Mouse (Mus musculus): ENCODE measurements at regions not wholly inside any gene's neighbourhood (a gene's known extent, or its start where the extent isn't known, plus 50 kb on each side); places are given as distances from the start of the nearest gene placed in this dataset.

DNA sequence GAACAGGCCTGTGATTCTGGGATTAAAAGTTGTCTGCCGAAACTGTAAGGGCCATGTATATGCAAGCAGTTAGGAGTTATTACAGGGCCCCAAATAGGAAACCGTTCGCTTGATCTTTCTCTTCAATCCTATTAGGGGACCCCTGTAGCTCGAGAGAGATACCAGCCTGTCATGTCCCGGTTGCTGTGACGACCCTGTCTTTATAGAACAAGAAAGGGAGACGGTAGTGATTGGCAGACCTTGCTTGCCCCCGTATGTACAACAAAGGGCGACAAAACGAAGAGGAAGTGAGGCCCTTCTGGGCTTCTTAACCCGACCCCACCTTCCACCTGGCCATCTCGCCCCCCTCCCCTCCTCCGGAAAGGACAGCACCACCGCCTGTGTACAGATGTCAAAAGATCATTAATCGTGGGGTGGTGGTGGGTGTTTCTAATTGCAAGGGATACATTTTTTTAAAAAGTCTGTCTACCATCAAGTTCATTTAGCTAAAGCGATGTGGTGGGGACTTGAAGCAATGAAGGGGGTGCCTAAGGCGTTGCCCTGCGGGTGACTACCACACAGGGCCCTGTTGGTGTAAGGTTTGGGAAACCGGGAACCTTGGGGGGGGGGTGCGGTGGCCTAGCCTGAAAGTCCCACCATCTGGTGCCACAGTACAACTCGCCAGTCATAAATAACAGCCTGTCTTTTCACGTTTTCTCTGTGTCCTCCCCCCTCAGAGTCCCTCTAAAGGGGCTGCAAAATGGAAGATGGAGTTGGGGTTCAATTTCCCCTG is 155.1 kb downstream of the Insig2 start:
- TF ChIP-seq POLR2AphosphoS5 (IDR thresholded peaks at IDR 0.05; ENCODE audit: insufficient replicate concordance, low read depth, low read length), result no peak
- no peak for TF ChIP-seq CTCF (IDR thresholded peaks at IDR 0.05; ENCODE audit: low read depth, low read length)

Data from G1E (cell line).